In the genomic region with DNA sequence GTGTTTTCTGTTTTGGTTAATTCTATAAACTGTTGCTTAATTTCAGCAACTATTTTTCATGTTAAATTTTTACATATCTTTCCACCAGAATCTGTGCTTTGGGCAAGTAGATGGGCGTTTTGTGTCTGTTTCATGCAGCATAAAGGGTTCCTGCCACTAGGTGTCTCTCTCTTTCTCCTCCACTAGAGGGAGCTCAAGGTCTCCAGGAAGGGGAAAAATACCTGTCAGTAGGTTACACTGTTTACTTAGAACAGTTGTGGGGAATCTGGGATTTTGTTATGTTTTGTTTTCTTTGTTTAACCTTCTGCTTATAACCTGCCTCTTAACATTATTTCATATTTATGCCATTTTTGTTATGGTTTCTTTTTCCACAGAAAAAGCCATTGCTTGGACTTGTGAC, we compare ENCODE assay signal across 8 mouse cellular contexts. TPM values are rescaled to one million over a fixed set of nuclear protein-coding genes. Genes with fewer than 3 reads are reported as not detected.
DNase-seq lines count a peak whose midpoint lies in the region; ATAC-seq and TF ChIP-seq lines count a peak whose summit lies in the region.

No protein-coding gene starts in this region.

- peak; percentile 76 for DNase-seq in forebrain, embryonic 14.5 days (ENCODE audit: low spot score)
- DNase-seq in forebrain, embryonic 10.5 days (ENCODE audit: extremely low spot score, low spot score), result no peak
- DNase-seq in spleen, adult 2 months (ENCODE audit: low read depth in 1 of 2, low spot score in 2 of 2), result peak; percentile 6 to 28
- DNase-seq in spleen, adult 18-20 months, result no peak
- no peak for DNase-seq in layer of hippocampus, postnatal 25 days (ENCODE audit: extremely low spot score in 1 of 2, low spot score in 1 of 2)

- H3K9ac ChIP-seq in forebrain, embryonic 14.5 days (ENCODE audit: low read length), result no peak overlapping the region
- no peak overlapping the region for H3K9ac ChIP-seq in intestine, postnatal 0 days (ENCODE audit: low read depth, low read length)

- H3K36me3 ChIP-seq in forebrain, embryonic 14.5 days (ENCODE audit: control insufficient read depth, insufficient read depth, low read length), result peaks cover 89% of the 10 kb centered on the region
- peaks cover 97% of the 10 kb centered on the region for H3K36me3 ChIP-seq in forebrain, embryonic 10.5 days (replicated peaks)
- H3K36me3 ChIP-seq in spleen, adult 2 months (ENCODE audit: control insufficient read depth, insufficient read depth, low read length), result peaks cover 31% of the 10 kb centered on the region
- peaks cover 30% of the 10 kb centered on the region for H3K36me3 ChIP-seq in intestine, postnatal 0 days (ENCODE audit: control insufficient read depth, insufficient read depth)

- TF ChIP-seq POLR2A in spleen, adult 2 months (IDR thresholded peaks at IDR 0.05; ENCODE audit: low read depth, low read length), result no peak

- no peak overlapping the region for H3K27ac ChIP-seq in forebrain, embryonic 14.5 days (ENCODE audit: low read depth, low read length)
- no peak overlapping the region for H3K27ac ChIP-seq in forebrain, embryonic 10.5 days
- no peak overlapping the region for H3K27ac ChIP-seq in spleen, adult 2 months (ENCODE audit: insufficient read depth, low read length)
- no peak overlapping the region for H3K27ac ChIP-seq in intestine, postnatal 0 days (ENCODE audit: low read depth, low read length)

- no peaks in the 10 kb centered on the region for H3K27me3 ChIP-seq in forebrain, embryonic 14.5 days (replicated peaks; ENCODE audit: control insufficient read depth, insufficient read depth, low read length)
- H3K27me3 ChIP-seq in forebrain, embryonic 10.5 days (ENCODE audit: poor library complexity, severe bottlenecking), result no peaks in the 10 kb centered on the region
- H3K27me3 ChIP-seq in spleen, adult 2 months (ENCODE audit: control insufficient read depth, insufficient read depth, low read length), result no peaks in the 10 kb centered on the region
- H3K27me3 ChIP-seq in intestine, postnatal 0 days (replicated peaks; ENCODE audit: control insufficient read depth, insufficient read depth, low read length), result no peaks in the 10 kb centered on the region

- peak; percentile 32; the same call in 1 of the 2 replicates for TF ChIP-seq CTCF in spleen, adult 2 months (IDR thresholded peaks at IDR 0.05; ENCODE audit: extremely low read depth, insufficient read depth, insufficient read length, insufficient replicate concordance)
- peak; percentile 96 for TF ChIP-seq CTCF in intestine, postnatal 0 days (IDR thresholded peaks at IDR 0.05; ENCODE audit: low read depth)

- 14% methylated on average over 1 of the region's 1 CpGs for WGBS in forebrain, embryonic 14.5 days
- WGBS in forebrain, embryonic 10.5 days, result 43% methylated on average over 1 of the region's 1 CpGs
- 30% methylated on average over 1 of the region's 1 CpGs for WGBS in spleen, adult 2 months
- 15% methylated on average over 1 of the region's 1 CpGs for WGBS in intestine, postnatal 0 days

- no peak overlapping the region for H3K4me2 ChIP-seq in forebrain, embryonic 14.5 days (ENCODE audit: low read length)
- no peak overlapping the region for H3K4me2 ChIP-seq in intestine, postnatal 0 days (replicated peaks; ENCODE audit: low read depth)

- ATAC-seq in forebrain, embryonic 14.5 days, result 0 out of 2 replicates have a peak, but pooled peaks have one; percentile 58
- ATAC-seq in common myeloid progenitor, adult 5-6 weeks (replicated peaks; ENCODE audit: low read depth, poor library complexity, severe bottlenecking), result peak; percentile 88
- no peak for ATAC-seq in intestine, postnatal 0 days
- peak; percentile 70; the same call in 1 of the 2 replicates for ATAC-seq in monocyte, adult 5-6 weeks (replicated peaks; ENCODE audit: insufficient number of reproducible peaks, low FRiP score, low TSS enrichment, poor library complexity, severe bottlenecking)

- H3K4me1 ChIP-seq in forebrain, embryonic 14.5 days (ENCODE audit: control insufficient read depth, insufficient read depth, low read length), result no peaks in the 10 kb centered on the region
- no peaks in the 10 kb centered on the region for H3K4me1 ChIP-seq in forebrain, embryonic 10.5 days
- H3K4me1 ChIP-seq in spleen, adult 2 months (ENCODE audit: control insufficient read depth, insufficient read depth, insufficient read length), result no peaks in the 10 kb centered on the region
- H3K4me1 ChIP-seq in intestine, postnatal 0 days (replicated peaks; ENCODE audit: control insufficient read depth, insufficient read depth, low read length), result no peaks in the 10 kb centered on the region

- no peaks in the 10 kb centered on the region for H3K9me3 ChIP-seq in forebrain, embryonic 14.5 days (replicated peaks; ENCODE audit: control insufficient read depth, low read length)
- H3K9me3 ChIP-seq in forebrain, embryonic 10.5 days, result no peaks in the 10 kb centered on the region
- H3K9me3 ChIP-seq in intestine, postnatal 0 days (ENCODE audit: control insufficient read depth), result no peaks in the 10 kb centered on the region

- H3K4me3 ChIP-seq in forebrain, embryonic 14.5 days (ENCODE audit: low read depth, low read length), result no peak overlapping the region
- H3K4me3 ChIP-seq in forebrain, embryonic 10.5 days, result no peak overlapping the region
- no peak overlapping the region for H3K4me3 ChIP-seq in spleen, adult 2 months (ENCODE audit: extremely low read depth, insufficient read depth, insufficient read length)
- H3K4me3 ChIP-seq in intestine, postnatal 0 days (ENCODE audit: low read depth, low read length), result no peak overlapping the region

RNA-seq across cellular contexts. Expression of gene Wdr75, which starts 21.9 kb away (rescaled TPM):
- polyA plus RNA-seq in forebrain, embryonic 14.5 days (2014; fragmentation: Nextera tagmentation; extraction: Ambion mirVana), result 61.4 and 66.9 TPM in 2 replicates
- 94.1 and 99.5 TPM in 2 replicates for polyA plus RNA-seq in forebrain, embryonic 10.5 days (2016; fragmentation: Nextera tagmentation; extraction: Ambion mirVana)
- polyA plus RNA-seq in spleen, adult 2 months (2012; rRNA removed), result 37.8 and 46.6 TPM in 2 replicates
- 112 and 114 TPM in 2 replicates for total RNA-seq in common myeloid progenitor, adult 5-6 weeks (2017)
- polyA plus RNA-seq in intestine, postnatal 0 days (2015; fragmentation: Nextera tagmentation; extraction: Ambion mirVana), result 24.3 and 25.3 TPM in 2 replicates
- total RNA-seq in monocyte, adult 5-6 weeks (2017), result 34.2 to 56.3 TPM (median 38.3 TPM) in 3 replicates
- total RNA-seq in layer of hippocampus, postnatal 25 days (2021), result 10 to 100 TPM; 40.1 to 48.3 TPM

Comparison
In these comparisons a context has a peak if more than half of its experiments do, and no peak if none do; other contexts are left out.
1. DNase-seq: peak in forebrain, embryonic 14.5 days (single experiment) and spleen, adult 2 months (2 of 2); none in forebrain, embryonic 10.5 days (single experiment), spleen, adult 18-20 months (0 of 2) and layer of hippocampus, postnatal 25 days (0 of 2).